Mouse (Mus musculus) hematopoietic stem cell, adult 5-6 weeks (primary cell): ENCODE data around the gene Olfr26. TPM values are rescaled to one million over a fixed set of nuclear protein-coding genes. Genes with fewer than 3 reads are reported as not detected.
A peak's percentile ranks its signal among the peaks of the same experiment; 100 is the strongest.
"Not testable (repeated sequence)": the region's sequence is repeated elsewhere in the genome, so short reads cannot be mapped to it uniquely, and the experiment has no call there.

Experiments
- ATAC-seq, 2 experiments: fragments of 125-278 bp in 1 of 2; replicated peaks in 1 of 2; 2 replicates each; pipeline ENCODE4 v1.8.0; 2016 to 2017; ENCODE audit warnings: inconsistent platforms in 2 of 2, mild to moderate bottlenecking in 2 of 2, moderate number of reproducible peaks in 2 of 2, low read depth in 1 of 2, moderate TSS enrichment in 1 of 2; ENCODE audit not compliant: low FRiP score in 2 of 2, poor library complexity in 2 of 2, severe bottlenecking in 2 of 2, insufficient read depth in 1 of 2, low TSS enrichment in 1 of 2
- total RNA-seq: library from RNA; stranded (forward); fragments of 172-1452, 232-1000 nt; gene quantifications from 2 replicates; pipeline ENCODE4 v1.2.3, GENCODE M21; 2017

Gene Olfr26
- not detected in 2 replicates for total RNA-seq

GRCm38 (mm10) chr9:38854760-38855159 lies at the start of gene Olfr26:
Gene Olfr26, plus strand, starts transcription at chr9:38855060.
- ATAC-seq = no peak

- ATAC-seq = no peak
These were observed 49.2 kb upstream of the Olfr26 start for GRCm38 (mm10) chr9:38805696-38806095.

DNA sequence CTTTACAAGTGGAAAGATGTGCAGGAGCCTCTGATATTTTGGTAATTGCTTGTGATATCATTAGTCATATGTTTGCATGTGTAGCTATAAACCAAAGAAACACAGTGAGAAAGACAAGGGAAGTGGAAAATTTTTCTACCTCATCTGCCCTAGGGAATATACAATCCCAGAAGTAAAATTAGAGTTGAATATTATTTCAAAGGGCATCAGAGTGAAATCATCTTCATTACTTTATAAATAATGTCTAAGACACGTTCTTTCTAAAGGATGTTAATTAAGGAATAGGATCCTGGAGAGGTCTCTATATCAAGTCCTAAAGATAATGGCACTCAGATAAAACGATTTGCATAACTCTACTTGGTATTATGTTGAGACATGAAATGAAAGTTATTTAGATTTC lies 40.5 kb upstream of the Olfr26 start, which contains the start of gene Olfr922:
Gene Olfr922 (plus strand): TSS at position 301 of the 400 bp plus-strand sequence.
- ATAC-seq = no peak

GRCm38 (mm10) chr9:38815458-38815986 lies 39.3 kb upstream of the Olfr26 start:
- peak; percentile 51 to 56; a peak in 3 of 4 replicates for ATAC-seq

DNA sequence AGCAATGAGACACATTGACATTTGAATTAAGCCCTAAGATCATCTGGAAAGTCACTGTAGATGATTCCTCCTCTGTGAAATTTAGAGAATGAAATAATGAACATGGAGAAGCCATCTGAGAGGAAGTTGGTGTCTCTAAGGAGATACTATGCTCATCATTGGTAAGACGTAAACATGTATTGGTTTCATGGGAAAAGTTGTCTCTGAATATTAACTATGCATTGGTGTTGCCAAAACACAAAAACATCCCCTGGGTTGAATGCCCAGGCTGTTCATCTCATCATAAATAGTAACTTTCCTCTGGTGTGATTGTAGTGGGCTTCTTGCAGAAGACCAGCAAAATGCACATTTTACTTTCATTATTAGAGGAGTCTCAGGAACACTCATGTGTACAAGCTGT lies 28.6 kb upstream of the Olfr26 start, which contains the start of gene Olfr923:
Gene Olfr923 (plus strand): TSS at position 301 of the 400 bp plus-strand sequence.
- ATAC-seq = no peak

DNA sequence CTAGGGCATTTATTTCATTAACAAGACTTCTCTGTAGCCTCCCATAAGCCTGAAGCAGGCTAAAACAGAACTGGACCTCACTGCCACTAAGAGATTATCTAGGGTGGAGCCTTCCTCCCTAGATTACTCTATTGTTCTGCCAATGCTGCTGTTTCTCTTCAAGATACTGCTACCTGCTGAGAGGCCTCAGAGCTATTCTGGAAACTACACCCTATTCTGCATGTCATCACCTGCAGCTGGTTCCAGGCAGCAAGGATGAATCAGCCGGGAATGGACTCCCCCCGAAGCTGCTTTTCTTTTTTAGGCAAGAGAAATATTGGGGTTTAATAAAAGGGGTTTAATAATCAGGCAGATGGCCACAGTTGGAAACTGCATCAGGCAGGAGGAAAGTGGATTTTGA lies 21.8 kb upstream of the Olfr26 start:
- ATAC-seq = no peak

DNA sequence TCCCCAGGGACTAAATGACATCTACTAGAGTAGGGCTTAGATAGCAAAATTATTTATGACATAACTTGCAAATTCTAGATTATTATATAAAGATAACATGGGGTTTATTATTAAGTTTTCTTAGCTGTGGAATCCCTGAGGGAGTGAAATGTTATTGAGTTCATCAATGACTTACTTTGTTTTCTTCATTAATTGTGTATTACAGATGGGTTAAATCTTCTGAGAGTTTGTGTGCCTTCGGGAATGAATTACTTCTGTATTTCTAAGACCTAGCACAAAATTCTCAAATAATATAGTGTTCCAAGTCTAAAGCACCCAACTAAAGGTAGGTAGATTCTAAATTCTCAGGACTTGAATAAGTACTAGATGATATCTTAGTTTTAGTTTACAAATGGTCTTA lies 10.7 kb upstream of the Olfr26 start, which contains the start of gene Olfr924:
Gene Olfr924 (plus strand): TSS at position 301 of the 400 bp plus-strand sequence.
- no peak for ATAC-seq

GRCm38 (mm10) chr9:38874880-38875279 lies 20.0 kb downstream of the Olfr26 start:
- not testable (repeated sequence) for ATAC-seq

DNA sequence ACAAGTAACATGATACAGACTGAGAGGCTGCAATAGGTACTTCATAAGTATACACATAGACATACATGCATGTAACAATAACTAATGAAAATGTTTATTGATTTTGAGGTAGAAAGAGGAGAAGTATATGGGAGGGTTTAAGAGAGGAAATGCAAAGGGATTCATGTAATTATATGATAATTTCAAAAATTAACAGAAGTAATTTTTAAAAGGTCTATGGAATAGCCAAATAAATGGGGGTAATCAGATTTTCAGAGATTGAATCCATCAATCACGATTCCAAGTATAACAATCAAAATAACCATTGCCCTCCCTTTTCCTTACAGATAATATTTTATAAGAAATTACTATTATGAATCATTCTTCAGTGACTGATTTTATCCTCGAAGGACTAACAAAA lies 22.0 kb downstream of the Olfr26 start, which contains the start of gene Olfr926:
Gene Olfr926 (plus strand): TSS at position 301 of the 400 bp plus-strand sequence.
- ATAC-seq = no peak

Other genes with a start within 250 kb of the Olfr26 start
- not detected in 2 replicates for gene Olfr914, start 250.0 kb upstream of the Olfr26 start, total RNA-seq
- not detected in 2 replicates for gene Olfr916, start 195.2 kb upstream of the Olfr26 start, total RNA-seq
- gene Olfr917, start 189.2 kb upstream of the Olfr26 start, total RNA-seq = not detected in 2 replicates
- gene Olfr918, start 180.5 kb upstream of the Olfr26 start, total RNA-seq = not detected in 2 replicates
- not detected in 2 replicates for gene Olfr919, start 151.4 kb upstream of the Olfr26 start, total RNA-seq
- gene Vwa5a, start 136.8 kb upstream of the Olfr26 start, total RNA-seq = 50.0 and 74.2 TPM in 2 replicates
- 0.75 and 1.2 TPM in 2 replicates for gene Olfr920, start 102.8 kb upstream of the Olfr26 start, total RNA-seq
- not detected in 2 replicates for gene Olfr921, start 82.0 kb upstream of the Olfr26 start, total RNA-seq
- gene Olfr922, start 40.4 kb upstream of the Olfr26 start, total RNA-seq = not detected in 2 replicates
- gene Olfr923, start 28.5 kb upstream of the Olfr26 start, total RNA-seq = not detected in 2 replicates
- not detected in 2 replicates for gene Olfr924, start 10.6 kb upstream of the Olfr26 start, total RNA-seq
- gene Olfr926, start 22.1 kb downstream of the Olfr26 start, total RNA-seq = not detected in 2 replicates
- gene Olfr930, start 74.7 kb downstream of the Olfr26 start, total RNA-seq = not detected in 2 replicates
- not detected in 2 replicates for gene Olfr933, start 117.3 kb downstream of the Olfr26 start, total RNA-seq
- not detected in 2 replicates for gene Olfr934, start 133.3 kb downstream of the Olfr26 start, total RNA-seq
- not detected in 2 replicates for gene Olfr935, start 144.6 kb downstream of the Olfr26 start, total RNA-seq
- not detected in 2 replicates for gene Olfr146, start 168.3 kb downstream of the Olfr26 start, total RNA-seq
- gene Olfr937, start 209.9 kb downstream of the Olfr26 start, total RNA-seq = not detected in 2 replicates
- not detected in 2 replicates for gene Olfr938, start 223.8 kb downstream of the Olfr26 start, total RNA-seq